Mouse (Mus musculus) MN1 (cell line): ENCODE data around the gene Ceacam19.

Experiments
- DNase-seq: peaks from one replicate; pipeline ENCODE4 v3.0.0-alpha.2; 2016; ENCODE audit warnings: low spot score

Ceacam19 gene

GRCm38 (mm10) chr7:19840936-19841335, 46.8 kb downstream of the Ceacam19 start:
- DNase-seq: no peak

DNA sequence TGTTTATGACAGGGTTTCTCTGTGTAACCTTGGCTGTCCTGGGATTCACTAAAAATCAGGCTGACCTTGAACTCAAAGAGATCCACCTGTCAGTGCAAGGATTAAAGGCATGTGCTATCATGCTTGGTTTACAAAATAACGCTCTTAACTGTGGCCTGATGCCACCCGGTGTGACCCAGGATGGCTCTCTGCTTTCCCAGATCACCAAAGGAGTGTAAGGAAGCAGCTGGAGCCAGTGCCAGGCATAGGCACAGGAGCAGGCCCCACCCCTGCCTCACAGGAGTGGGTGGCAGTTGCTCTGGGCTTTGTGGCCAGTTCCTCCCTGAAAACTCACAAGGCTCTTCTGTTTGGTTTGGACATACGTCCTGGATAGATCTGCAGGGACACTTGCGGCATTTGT, 47.4 kb downstream of the Ceacam19 start:
- no peak for DNase-seq

- DNase-seq: no peak
Observed at GRCm38 (mm10) chr7:19836843-19837242, 50.9 kb downstream of the Ceacam19 start.

GRCm38 (mm10) chr7:19834055-19834454, 53.7 kb downstream of the Ceacam19 start:
- DNase-seq: no peak

DNA sequence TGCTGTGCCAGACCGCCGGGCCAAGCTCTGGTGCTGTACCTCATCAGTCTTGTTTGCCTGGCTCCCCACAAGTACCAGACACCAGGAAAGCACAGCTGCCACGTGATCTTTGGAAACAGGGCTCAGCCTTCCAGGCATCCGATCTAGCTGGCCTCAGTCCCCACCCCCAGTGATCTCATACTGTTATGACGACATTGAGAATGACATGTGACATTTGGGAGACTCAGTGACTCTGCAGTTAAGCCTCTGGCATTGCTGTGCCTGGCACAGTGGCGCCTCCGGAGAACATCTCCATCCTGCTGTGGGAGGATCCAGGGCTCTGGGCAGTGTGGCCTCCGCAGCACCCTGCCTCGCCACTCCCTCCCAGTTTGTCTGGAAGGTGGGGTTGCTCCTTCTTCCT, 55.9 kb downstream of the Ceacam19 start:
- peak; percentile 79 for DNase-seq

- DNase-seq: peak; percentile 82
Observed at GRCm38 (mm10) chr7:19830682-19831156, 57.0 kb downstream of the Ceacam19 start.

DNA sequence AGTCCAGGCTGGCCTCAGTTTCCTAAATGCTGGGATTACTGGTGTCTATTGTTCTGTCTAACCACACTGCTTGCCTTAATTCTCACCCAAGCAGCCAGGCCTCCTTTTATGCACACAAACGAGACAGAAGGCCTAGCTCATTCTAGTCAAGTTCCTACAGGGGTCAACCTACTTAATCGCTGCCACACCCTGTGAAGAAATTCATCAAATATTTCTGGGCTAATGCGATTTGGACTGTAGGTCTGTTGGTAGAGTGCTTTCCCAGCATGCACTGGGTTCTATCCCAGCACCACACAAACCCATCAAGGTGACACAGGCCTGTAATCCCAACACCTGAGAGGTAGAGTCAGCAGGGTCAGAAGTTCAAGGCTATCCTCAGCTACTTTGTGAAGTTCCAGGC, 58.1 kb downstream of the Ceacam19 start:
- DNase-seq: no peak

DNA sequence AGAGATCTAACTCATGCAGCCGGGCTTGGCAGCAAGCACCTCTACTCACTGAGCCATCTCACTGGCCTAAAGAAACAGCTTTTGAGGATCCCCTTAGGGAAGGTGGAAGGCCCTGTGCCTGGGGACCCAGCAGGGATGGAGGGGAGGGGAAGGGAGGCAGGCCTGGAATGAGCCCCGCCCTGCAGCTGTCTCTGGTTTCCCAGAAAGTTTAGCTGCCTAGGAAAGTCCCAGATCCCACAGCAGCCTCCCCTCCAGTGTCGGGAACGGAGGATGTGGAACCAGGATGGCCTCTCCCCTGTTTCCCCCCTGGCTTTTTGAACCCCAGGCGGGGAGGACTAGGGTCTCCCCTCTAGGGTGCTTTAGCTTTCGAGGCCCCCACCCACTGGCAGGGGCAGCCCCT, 61.0 kb downstream of the Ceacam19 start:
- no peak for DNase-seq
